Mouse (Mus musculus) left cerebral cortex, adult 18-20 months (tissue): ENCODE data around the gene Klhl36. TPM values are rescaled to one million over a fixed set of nuclear protein-coding genes. Genes with fewer than 3 reads are reported as not detected.

Source experiments
- DNase-seq, 2 experiments: peaks; one replicate each; pipeline ENCODE4 v3.0.0; 2021 to 2022; ENCODE audit warnings: low spot score in 2 of 2, mixed read lengths in 1 of 2
- total RNA-seq, 2 experiments: library from RNA; stranded (reverse); gene quantifications; 2 replicates each; pipeline ENCODE4 v1.2.3; 2021

The Klhl36 gene
- total RNA-seq, 2 experiments from 2014 or later, result 7.7 to 8.8 TPM

DNA sequence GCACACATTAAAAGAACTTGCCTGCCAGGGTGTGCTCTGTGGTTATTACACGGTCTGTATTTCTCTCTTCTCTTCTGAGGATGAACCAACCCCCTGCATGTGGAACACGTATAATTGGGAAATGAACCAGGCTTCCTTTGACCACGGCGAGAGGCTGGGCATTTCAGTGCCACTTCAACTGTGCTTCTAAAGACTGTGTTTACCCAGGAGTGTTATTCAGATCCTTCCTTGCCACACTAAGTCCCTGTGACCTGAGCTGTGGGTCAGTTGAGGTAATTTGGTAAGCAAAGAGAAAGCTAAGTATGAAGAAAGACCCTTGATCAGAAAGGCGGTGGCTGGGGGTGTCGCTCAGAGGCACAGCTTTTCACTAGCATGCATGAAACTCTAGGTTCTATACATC lies 19.2 kb downstream of the Klhl36 start:
- no peak for DNase-seq

- DNase-seq, result no peak
Observed at GRCm38 (mm10) chr8:119881917-119882316, 19.9 kb downstream of the Klhl36 start.

DNA sequence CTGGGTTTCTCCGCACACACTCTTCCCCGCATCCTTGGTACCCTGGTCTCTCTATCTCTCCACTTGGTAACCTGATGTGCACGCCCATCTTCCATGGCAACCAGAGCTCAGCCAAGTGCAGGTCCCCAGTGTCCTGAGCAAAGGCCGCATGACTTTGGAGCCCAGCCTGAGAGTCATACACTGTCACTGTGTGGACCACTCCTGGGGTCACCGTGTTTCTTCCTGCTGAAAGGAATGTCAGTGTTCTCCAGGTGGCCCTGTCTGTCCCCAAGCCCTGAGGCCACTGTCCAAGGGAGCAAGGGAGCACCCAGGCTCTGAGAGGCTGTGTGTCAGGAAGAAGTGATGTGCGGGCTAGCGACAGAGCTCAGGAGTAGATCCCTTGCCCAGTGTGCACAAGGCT lies 21.2 kb downstream of the Klhl36 start:
- DNase-seq, result no peak

- no peak for DNase-seq
Observed at GRCm38 (mm10) chr8:119885612-119886011, 23.5 kb downstream of the Klhl36 start.

GRCm38 (mm10) chr8:119887130-119887529 lies 25.1 kb downstream of the Klhl36 start:
- peak in 1 of 2 experiments; percentile 18 for DNase-seq

DNA sequence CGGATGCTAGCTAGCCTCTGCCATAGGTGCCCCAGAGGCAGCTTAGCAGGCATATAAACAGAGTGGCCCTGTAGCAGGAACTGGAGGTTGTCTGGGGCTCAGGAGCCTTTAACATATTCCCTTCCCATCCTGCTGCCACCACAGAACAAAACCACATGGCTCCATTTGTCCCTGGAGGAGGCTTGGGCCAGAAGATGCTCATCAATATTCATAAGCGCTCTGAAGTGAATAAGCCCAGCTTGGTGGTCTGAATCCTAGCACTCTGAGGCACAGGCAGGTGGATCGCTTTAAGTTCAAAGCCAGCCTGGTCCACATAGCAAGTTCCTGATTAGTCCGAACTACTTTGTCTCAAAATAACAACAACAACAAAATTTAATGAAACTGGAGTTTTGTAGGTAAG lies 25.9 kb downstream of the Klhl36 start:
- no peak for DNase-seq

DNA sequence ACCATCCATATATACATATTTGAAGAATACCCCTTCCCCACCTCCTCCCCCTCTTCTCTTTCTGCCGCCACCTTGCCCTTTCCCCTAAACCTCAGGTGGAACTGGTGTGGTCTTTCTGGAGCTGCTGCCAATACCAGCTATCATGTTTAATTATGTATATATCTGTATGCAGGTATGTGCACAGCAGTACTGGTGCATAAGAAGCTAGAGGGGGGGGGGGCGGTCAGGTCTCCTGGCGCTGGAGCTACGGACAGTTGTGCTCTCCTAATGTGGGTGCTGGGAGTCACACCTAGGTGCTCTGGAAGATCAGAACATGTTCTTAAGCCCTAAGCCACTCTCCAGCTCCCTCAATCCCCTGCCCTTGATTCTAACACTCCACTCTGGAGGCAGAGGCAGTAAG lies 35.0 kb downstream of the Klhl36 start:
- DNase-seq, result no peak

DNA sequence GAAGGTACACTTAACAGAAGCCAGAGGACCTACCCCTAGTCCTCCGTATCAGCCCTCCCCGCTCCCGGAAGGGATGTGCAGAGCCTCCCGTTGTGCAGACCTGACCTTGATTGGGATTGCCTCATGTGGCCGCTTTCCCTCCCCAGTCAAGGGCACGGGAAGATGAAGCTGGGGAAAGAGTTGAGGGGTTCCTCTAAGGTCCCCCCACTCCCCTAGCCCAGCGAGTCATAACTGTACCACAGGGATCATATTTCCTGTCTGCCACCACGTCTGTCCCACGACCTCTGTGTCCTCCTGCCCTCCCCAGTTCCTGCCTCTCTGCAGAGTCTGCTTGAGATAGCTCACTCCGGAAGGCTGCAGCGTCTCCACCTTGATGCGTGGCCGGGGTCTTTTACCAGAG lies 35.9 kb downstream of the Klhl36 start:
- DNase-seq, result no peak

GRCm38 (mm10) chr8:119901349-119901748 lies 39.3 kb downstream of the Klhl36 start:
- no peak for DNase-seq

GRCm38 (mm10) chr8:119901952-119902351 lies 39.9 kb downstream of the Klhl36 start:
- DNase-seq, result no peak

- no peak for DNase-seq
Observed at GRCm38 (mm10) chr8:119904323-119904911, 42.4 kb downstream of the Klhl36 start.

- peak in 1 of 2 experiments; percentile 22 for DNase-seq
Observed at GRCm38 (mm10) chr8:119909944-119910546, 48.0 kb downstream of the Klhl36 start, which contains the start of gene Usp10. Gene Usp10, plus strand, starts transcription at chr8:119910360.

DNA sequence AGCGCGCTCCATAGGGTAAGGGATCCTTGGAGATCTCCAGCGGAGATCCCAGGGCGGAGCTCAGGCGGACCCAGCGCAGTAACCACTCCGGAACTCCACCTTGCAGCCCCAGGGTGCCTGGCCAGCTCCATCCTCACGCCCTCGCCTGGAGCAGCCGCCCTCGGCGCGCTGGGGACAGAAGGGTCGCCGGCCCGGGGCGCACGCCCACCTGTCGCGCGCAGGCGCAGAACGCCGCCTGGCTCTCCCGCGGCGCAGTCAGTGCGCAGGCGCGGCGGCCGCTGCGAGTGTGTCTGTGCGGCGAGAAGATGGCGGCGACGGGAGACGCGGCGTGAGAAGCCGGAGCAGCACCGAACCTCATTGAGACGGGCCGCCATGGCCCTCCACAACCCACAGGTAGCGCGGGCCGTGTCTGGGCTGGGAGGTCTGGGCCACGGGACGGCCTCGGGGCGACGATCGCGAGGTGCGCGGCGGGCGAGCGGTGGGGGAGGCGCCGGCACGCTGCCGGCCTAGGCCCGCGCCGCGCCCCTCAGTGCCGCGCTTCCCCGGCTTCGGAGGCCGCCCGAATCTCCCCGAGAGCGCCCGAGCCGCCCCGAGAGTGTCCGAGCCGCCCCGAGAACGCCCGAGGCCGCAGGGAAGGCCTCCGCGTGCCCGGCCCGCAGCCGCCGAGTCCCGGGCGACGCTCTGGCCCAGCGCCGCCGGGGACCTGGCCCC lies 48.6 kb downstream of the Klhl36 start, which contains the start of gene Gm20388:
Gene Gm20388 (plus strand): TSS at position 295 of the 711 bp plus-strand sequence.
- DNase-seq, result peak; percentile 86 to 93

DNA sequence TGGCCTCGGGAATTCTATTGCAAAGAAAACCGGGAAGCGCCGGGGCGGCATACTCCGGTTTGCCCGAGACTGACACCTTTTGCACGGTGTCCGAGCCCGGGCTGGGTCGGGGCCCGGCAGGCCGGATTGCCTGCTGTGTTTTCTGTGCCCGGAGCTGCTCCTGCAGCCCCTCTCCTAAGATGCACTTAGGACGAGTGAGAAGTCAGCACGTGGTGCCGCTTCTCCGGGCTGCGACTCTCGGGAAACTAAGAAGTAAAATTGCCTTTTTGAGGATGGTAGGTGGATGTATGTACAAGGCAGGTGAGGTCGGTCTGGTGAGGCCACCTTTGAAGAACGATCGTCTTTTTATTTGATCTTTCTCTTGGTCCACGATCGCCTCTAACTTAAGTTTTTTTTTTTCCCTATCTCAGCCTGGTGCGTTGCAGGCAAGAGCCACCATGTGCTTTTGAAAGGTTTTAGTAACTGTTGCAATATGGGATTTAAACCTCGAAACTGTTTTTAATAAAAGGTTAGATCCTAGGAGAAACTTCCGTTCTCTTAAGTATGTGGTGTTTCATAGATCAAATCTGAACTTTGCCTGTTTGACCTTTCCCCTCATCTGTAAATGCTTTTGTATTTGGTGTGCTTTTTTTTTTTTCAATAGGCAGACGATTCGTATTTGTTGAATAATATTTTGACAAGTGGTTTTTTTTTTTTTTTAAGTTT lies 49.3 kb downstream of the Klhl36 start:
- no peak for DNase-seq

DNA sequence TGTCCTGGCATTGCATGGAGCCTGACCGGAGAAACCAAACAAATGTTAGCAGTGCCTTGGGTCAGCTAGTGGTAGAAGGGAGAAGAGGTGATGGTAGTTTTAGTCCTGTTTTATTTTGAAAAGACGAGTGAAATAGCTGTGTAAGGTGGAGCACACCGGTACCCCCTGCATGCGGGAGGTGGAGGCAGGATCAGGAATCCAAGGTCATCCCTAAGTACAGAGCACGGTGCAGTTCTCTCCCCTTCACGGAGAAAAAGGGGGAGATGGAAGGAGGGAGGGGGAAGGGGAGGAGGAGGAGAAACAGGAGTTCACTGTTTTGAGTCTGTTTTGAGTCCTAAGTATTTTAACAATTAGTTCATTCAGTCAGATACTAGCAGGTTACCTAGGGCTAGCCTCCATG lies 50.6 kb downstream of the Klhl36 start:
- DNase-seq, result no peak

DNA sequence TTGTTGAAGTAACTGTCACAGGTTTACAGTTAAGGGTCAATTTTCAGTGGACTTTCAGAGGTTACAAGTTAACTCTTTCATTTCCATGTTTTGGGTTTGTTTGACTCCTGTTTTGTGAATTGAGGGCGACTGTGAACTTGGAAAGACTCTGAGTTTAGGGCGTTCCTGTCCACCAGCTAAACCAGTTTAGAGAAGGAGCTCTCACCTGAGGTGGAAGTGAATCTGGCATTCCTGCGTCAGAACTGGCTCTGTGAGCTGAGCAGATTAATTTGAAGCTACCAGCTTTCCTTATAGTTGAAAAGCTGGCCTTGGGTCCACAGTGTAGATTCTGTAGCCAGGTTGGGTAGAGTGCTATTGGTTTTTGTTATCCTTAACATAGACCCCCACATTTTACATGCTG lies 51.1 kb downstream of the Klhl36 start:
- no peak for DNase-seq

DNA sequence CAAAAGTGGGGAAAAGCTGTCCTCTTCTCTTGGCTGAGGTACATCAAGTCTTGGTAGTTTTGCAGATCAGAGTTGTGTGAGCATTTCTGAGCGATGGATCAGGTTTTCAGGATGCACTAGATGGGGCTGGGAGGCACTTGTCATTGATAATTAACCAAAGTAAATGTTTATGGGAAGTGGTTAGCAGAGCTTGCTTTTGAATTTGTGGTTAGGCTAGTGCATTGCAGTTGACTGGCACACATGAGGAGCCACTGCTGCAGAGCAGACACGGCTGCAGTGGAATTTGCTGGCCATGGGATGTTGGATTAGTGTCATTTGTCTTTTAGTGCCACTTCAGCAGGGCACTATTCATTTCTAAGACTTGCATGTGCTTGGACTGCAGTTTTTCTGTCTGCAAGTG lies 52.1 kb downstream of the Klhl36 start:
- DNase-seq, result no peak

DNA sequence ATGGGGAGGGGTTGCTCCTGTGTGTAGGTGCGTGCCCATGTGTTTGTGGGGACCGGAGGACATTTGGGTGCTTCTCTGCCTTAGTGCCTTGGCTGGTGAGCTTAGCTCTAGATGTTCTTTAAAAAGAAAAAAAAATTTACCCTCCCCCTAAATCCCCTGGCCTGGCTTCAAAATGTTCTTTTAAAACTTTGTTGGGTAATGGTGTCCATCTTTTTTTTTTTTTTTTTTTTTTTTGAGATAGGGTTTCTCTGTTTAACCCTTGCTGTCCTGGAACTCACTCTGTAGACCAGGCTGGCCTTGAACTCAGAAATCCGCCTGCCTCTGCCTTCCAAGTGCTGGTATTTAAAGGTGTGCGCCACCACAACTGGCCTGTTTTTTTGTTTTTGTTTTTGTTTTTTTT lies 53.2 kb downstream of the Klhl36 start:
- DNase-seq, result no peak

DNA sequence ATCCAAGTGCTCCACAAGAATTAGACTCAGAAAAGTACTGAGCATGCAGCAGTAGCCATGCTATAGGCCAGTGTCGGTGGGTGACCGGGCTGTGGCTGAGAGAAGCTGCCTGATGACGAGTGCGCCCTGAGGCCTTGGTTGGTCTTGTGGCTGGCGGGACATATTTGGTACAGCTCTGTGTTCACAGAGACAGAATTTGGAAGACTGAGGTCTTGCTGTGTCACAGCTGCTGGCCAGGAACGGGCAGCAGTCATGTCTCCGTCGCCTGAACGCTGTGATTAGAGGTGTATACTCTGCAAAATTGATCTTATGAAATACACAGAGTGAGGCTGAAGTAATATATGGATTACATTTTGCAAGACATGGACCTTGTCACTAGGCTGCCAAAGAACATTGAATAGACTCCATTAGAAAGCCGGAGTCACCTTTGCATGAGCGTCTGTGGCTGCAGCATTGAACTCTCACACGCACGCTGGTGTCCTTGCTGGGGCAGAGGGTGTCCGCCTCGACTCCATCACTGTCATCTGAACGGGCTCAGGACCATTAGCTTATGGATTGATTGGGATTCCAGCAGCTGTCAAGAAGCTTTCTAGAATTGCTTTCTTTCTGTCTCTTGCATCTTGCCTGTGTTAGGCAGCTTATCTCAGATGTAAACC lies 54.3 kb downstream of the Klhl36 start:
- DNase-seq, result no peak

- DNase-seq, result no peak
Observed at GRCm38 (mm10) chr8:119917415-119917814, 55.3 kb downstream of the Klhl36 start.

DNA sequence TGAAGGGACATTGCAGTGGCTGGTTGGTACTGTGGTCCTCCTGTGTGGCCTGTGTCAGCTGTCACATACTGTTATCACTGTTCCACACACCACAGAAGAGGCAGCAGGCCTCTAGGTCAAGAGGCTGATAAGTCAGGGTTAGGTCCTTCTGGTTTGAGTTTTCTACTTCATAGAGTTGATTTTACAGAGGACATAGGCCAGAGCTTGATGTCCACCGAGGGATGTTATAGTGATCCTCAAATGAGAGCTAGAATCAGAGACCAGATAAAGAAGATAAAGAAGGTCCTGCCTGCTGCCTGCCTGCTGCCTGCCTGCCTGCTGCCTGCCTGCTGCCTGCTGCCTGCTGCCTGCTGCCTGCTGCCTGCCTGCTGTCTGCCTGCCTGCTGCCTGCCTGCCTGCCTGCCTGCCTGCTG lies 56.1 kb downstream of the Klhl36 start:
- no peak for DNase-seq
